Mouse (Mus musculus) kidney, embryonic 15.5 days (tissue): Measurements from ENCODE around the gene Adcy7. TPM values are rescaled to one million over a fixed set of nuclear protein-coding genes. Genes with fewer than 3 reads are reported as not detected.

Experiments used
- ATAC-seq: fragments of 200-750 bp; cut with Nextera tagmentation; replicated peaks from 2 replicates; pipeline ENCODE4 v1.8.0; 2017; ENCODE audit warnings: moderate TSS enrichment; ENCODE audit not compliant: low FRiP score
- H3K27ac ChIP-seq: fragments of 300-500 bp; sonication (generic); 2 replicates; pipeline ENCODE4 v1.5.1; 2015; ENCODE audit warnings: mild to moderate bottlenecking, inconsistent platforms
- H3K27me3 ChIP-seq: fragments of 300-500 bp; sonication (generic); 2 replicates; pipeline ENCODE4 v1.6.1; 2015; ENCODE audit warnings: inconsistent platforms
- H3K36me3 ChIP-seq: fragments of 300-500 bp; sonication (generic); 2 replicates; pipeline ENCODE4 v1.6.1; 2015; ENCODE audit warnings: inconsistent platforms
- H3K4me1 ChIP-seq: fragments of 300-500 bp; sonication (generic); 2 replicates; pipeline ENCODE4 v1.6.1; 2015; ENCODE audit warnings: inconsistent platforms
- H3K4me2 ChIP-seq: fragments of 300-500 bp; sonication (generic); 2 replicates; pipeline ENCODE4 v1.6.1; 2015; ENCODE audit warnings: moderate library complexity, mild to moderate bottlenecking, inconsistent platforms
- H3K4me3 ChIP-seq: fragments of 300-500 bp; sonication (generic); replicated peaks from 2 replicates; pipeline ENCODE4 v1.5.1; 2015; ENCODE audit warnings: mild to moderate bottlenecking, inconsistent platforms
- H3K9ac ChIP-seq: fragments of 300-500 bp; sonication (generic); 2 replicates; pipeline ENCODE4 v1.6.1; 2015; ENCODE audit warnings: mild to moderate bottlenecking, inconsistent platforms
- H3K9me3 ChIP-seq: fragments of 300-500 bp; sonication (generic); replicated peaks from 2 replicates; pipeline ENCODE4 v1.6.1; 2016; ENCODE audit warnings: inconsistent platforms
- WGBS: fragments of 180-500 bp; shearing (Covaris S2); methylation state at CpG from one replicate; pipeline ENCODE4 v1.1.7; 2015; ENCODE audit warnings: mixed read lengths; 5-methylcytosine and 5-hydroxymethylcytosine counted together
- polyA plus RNA-seq: library from polyadenylated mRNA; unstranded; fragments of >200 nt; fragmentation: Nextera tagmentation; extraction: Ambion mirVana; gene quantifications from 2 replicates; pipeline ENCODE4 v1.2.1, GENCODE M21; 2015

Gene Adcy7
- polyA plus RNA-seq, 1 experiment from 2014 or later, result 3.1 TPM

- H3K27me3 ChIP-seq, result no peaks in the 10 kb centered on the region
- no peak for ATAC-seq
- no peak overlapping the region for H3K9ac ChIP-seq
- peaks cover 12% of the 10 kb centered on the region for H3K4me1 ChIP-seq
- H3K4me2 ChIP-seq, result no peak overlapping the region
- no peak overlapping the region for H3K4me3 ChIP-seq
- WGBS, result 81% methylated on average over 13 of the region's 13 CpGs
- H3K27ac ChIP-seq, result no peak overlapping the region
- H3K9me3 ChIP-seq, result no peaks in the 10 kb centered on the region
- H3K36me3 ChIP-seq, result no peaks in the 10 kb centered on the region
Measured at GRCm38 (mm10) chr8:88290326-88291304, 18.4 kb downstream of the Adcy7 start.

- no peak for ATAC-seq
- no peaks in the 10 kb centered on the region for H3K27me3 ChIP-seq
- WGBS, result 90% methylated on average over 11 of the region's 11 CpGs
- no peaks in the 10 kb centered on the region for H3K36me3 ChIP-seq
- no peak overlapping the region for H3K4me3 ChIP-seq
- H3K27ac ChIP-seq, result no peak overlapping the region
- no peaks in the 10 kb centered on the region for H3K9me3 ChIP-seq
- H3K9ac ChIP-seq, result no peak overlapping the region
- H3K4me2 ChIP-seq, result no peak overlapping the region
- peaks cover 12% of the 10 kb centered on the region for H3K4me1 ChIP-seq
Measured at GRCm38 (mm10) chr8:88291305-88291690, 19.1 kb downstream of the Adcy7 start.

- no peaks in the 10 kb centered on the region for H3K27me3 ChIP-seq
- ATAC-seq, result no peak
- H3K4me2 ChIP-seq, result no peak overlapping the region
- H3K9me3 ChIP-seq, result no peaks in the 10 kb centered on the region
- H3K4me1 ChIP-seq, result peaks cover 14% of the 10 kb centered on the region
- H3K4me3 ChIP-seq, result no peak overlapping the region
- no peak overlapping the region for H3K9ac ChIP-seq
- WGBS, result 88% methylated on average over 3 of the region's 3 CpGs
- H3K36me3 ChIP-seq, result no peaks in the 10 kb centered on the region
- no peak overlapping the region for H3K27ac ChIP-seq
Measured at GRCm38 (mm10) chr8:88292926-88293325, 20.7 kb downstream of the Adcy7 start.

- Histone ChIP-seq H3K4me2 (no peak overlapping the region), H3K9ac (no peak overlapping the region), H3K4me1 (peaks cover 13% of the 10 kb centered on the region), H3K27ac (no peak overlapping the region), H3K4me3 (no peak overlapping the region), H3K36me3 (no peaks in the 10 kb centered on the region), H3K9me3 (no peaks in the 10 kb centered on the region), H3K27me3 (no peaks in the 10 kb centered on the region)
- 90% methylated on average over 9 of the region's 9 CpGs for WGBS
- ATAC-seq, result no peak
Measured at GRCm38 (mm10) chr8:88293590-88294356, 21.6 kb downstream of the Adcy7 start.

GRCm38 (mm10) chr8:88294977-88295376 lies 22.8 kb downstream of the Adcy7 start:
- H3K9ac ChIP-seq, result no peak overlapping the region
- no peak overlapping the region for H3K4me2 ChIP-seq
- H3K27ac ChIP-seq, result no peak overlapping the region
- WGBS, result 84% methylated on average over 2 of the region's 2 CpGs
- ATAC-seq, result no peak
- H3K9me3 ChIP-seq, result no peaks in the 10 kb centered on the region
- no peak overlapping the region for H3K4me3 ChIP-seq
- H3K36me3 ChIP-seq, result no peaks in the 10 kb centered on the region
- H3K27me3 ChIP-seq, result no peaks in the 10 kb centered on the region
- peaks cover 9% of the 10 kb centered on the region for H3K4me1 ChIP-seq

GRCm38 (mm10) chr8:88297976-88298732 lies 26.0 kb downstream of the Adcy7 start:
- no peak overlapping the region for H3K27ac ChIP-seq
- no peaks in the 10 kb centered on the region for H3K9me3 ChIP-seq
- no peak overlapping the region for H3K9ac ChIP-seq
- no peak overlapping the region for H3K4me2 ChIP-seq
- 0 out of 2 replicates have a peak, but pooled peaks have one; percentile 15 for ATAC-seq
- WGBS, result 31% methylated on average over 12 of the region's 12 CpGs
- no peaks in the 10 kb centered on the region for H3K27me3 ChIP-seq
- peaks cover 16% of the 10 kb centered on the region for H3K4me1 ChIP-seq
- H3K4me3 ChIP-seq, result no peak overlapping the region
- no peaks in the 10 kb centered on the region for H3K36me3 ChIP-seq

GRCm38 (mm10) chr8:88298733-88299103 lies 26.5 kb downstream of the Adcy7 start:
- WGBS, result 88% methylated on average over 10 of the region's 10 CpGs
- Histone ChIP-seq H3K4me2 (no peak overlapping the region), H3K9ac (no peak overlapping the region)

GRCm38 (mm10) chr8:88299907-88300603 lies 27.9 kb downstream of the Adcy7 start:
- no peak overlapping the region for H3K9ac ChIP-seq
- H3K9me3 ChIP-seq, result no peaks in the 10 kb centered on the region
- H3K27me3 ChIP-seq, result no peaks in the 10 kb centered on the region
- 69% methylated on average over 10 of the region's 10 CpGs for WGBS
- no peak overlapping the region for H3K4me2 ChIP-seq
- peak; percentile 62; the same call in 1 of the 2 replicates for ATAC-seq
- no peak overlapping the region for H3K27ac ChIP-seq
- peaks cover 16% of the 10 kb centered on the region for H3K4me1 ChIP-seq
- no peak overlapping the region for H3K4me3 ChIP-seq
- H3K36me3 ChIP-seq, result no peaks in the 10 kb centered on the region

More at GRCm38 (mm10) chr8:88298733-88299103, 26.5 kb downstream of the Adcy7 start:
- no peaks in the 10 kb centered on the region for H3K36me3 ChIP-seq
- no peaks in the 10 kb centered on the region for H3K27me3 ChIP-seq
- H3K4me3 ChIP-seq, result no peak overlapping the region
- no peak overlapping the region for H3K27ac ChIP-seq
- H3K9me3 ChIP-seq, result no peaks in the 10 kb centered on the region
- peaks cover 16% of the 10 kb centered on the region for H3K4me1 ChIP-seq
- ATAC-seq, result no peak

- no peak for ATAC-seq
- H3K9me3 ChIP-seq, result no peaks in the 10 kb centered on the region
- no peaks in the 10 kb centered on the region for H3K36me3 ChIP-seq
- H3K4me1 ChIP-seq, result peaks cover 14% of the 10 kb centered on the region
- H3K27me3 ChIP-seq, result no peaks in the 10 kb centered on the region
- H3K27ac ChIP-seq, result no peak overlapping the region
- no peak overlapping the region for H3K4me2 ChIP-seq
- WGBS, result 68% methylated on average over 15 of the region's 15 CpGs
- H3K4me3 ChIP-seq, result no peak overlapping the region
- no peak overlapping the region for H3K9ac ChIP-seq
Measured at GRCm38 (mm10) chr8:88301589-88302437, 29.6 kb downstream of the Adcy7 start.

GRCm38 (mm10) chr8:88305814-88306213 lies 33.6 kb downstream of the Adcy7 start:
- 90% methylated on average over 4 of the region's 4 CpGs for WGBS
- Histone ChIP-seq H3K9me3 (no peaks in the 10 kb centered on the region), H3K4me2 (no peak overlapping the region), H3K9ac (no peak overlapping the region), H3K4me1 (peaks cover 7% of the 10 kb centered on the region; the same call in 1 of the 2 replicates), H3K27ac (no peak overlapping the region), H3K4me3 (no peak overlapping the region), H3K27me3 (no peaks in the 10 kb centered on the region), H3K36me3 (no peaks in the 10 kb centered on the region)
- ATAC-seq, result no peak
